Mouse (Mus musculus): ENCODE results near the gene Ablim1. TPM values are rescaled to one million over a fixed set of nuclear protein-coding genes. Genes with fewer than 3 reads are reported as not detected.
A peak's percentile ranks its signal among the peaks of the same experiment; 100 is the strongest.

The Ablim1 gene
- polyA plus RNA-seq, 1 experiment from 2014 or later, result 116 TPM

DNA sequence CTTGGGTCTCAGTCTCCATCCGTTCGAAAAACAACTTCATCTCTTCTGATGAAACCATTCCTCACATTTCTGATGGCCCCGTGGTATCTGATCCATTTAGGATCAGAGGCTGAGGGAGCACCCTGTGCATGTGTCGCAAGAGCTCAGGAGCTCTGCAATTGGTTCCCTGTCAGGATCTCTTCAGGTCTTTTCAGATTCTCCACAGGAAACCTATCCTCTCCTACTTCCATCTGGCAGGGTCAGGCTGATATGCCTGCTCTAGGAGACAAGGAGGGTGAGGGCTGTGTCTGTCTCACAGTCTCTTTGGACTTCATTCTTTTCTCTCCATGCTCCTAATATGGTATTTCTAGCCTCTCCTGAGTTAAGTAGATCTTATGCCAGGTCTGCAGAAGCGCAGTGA lies 43.1 kb upstream of the Ablim1 start:
- WGBS, result 89% methylated on average over 5 of the region's 5 CpGs
- Histone ChIP-seq H3K4me1 (peaks cover 38% of the 10 kb centered on the region), H3K36me3 (no peaks in the 10 kb centered on the region), H3K27ac (no peak overlapping the region), H3K4me3 (no peak overlapping the region), H3K27me3 (no peaks in the 10 kb centered on the region), H3K9me3 (no peaks in the 10 kb centered on the region), H3K9ac (no peak overlapping the region), H3K4me2 (no peak overlapping the region)
- no peak for ATAC-seq (ENCODE audit: insufficient number of reproducible peaks, low FRiP score, low TSS enrichment, low read depth)

- 79% methylated on average over 6 of the region's 6 CpGs for WGBS
- Histone ChIP-seq H3K4me1 (peaks cover 37% of the 10 kb centered on the region), H3K4me2 (no peak overlapping the region), H3K9me3 (no peaks in the 10 kb centered on the region), H3K4me3 (no peak overlapping the region), H3K9ac (no peak overlapping the region), H3K27me3 (no peaks in the 10 kb centered on the region), H3K36me3 (no peaks in the 10 kb centered on the region), H3K27ac (no peak overlapping the region)
- ATAC-seq (ENCODE audit: insufficient number of reproducible peaks, low FRiP score, low TSS enrichment, low read depth), result no peak
These were observed 42.5 kb upstream of the Ablim1 start for GRCm38 (mm10) chr19:57357244-57357643.

DNA sequence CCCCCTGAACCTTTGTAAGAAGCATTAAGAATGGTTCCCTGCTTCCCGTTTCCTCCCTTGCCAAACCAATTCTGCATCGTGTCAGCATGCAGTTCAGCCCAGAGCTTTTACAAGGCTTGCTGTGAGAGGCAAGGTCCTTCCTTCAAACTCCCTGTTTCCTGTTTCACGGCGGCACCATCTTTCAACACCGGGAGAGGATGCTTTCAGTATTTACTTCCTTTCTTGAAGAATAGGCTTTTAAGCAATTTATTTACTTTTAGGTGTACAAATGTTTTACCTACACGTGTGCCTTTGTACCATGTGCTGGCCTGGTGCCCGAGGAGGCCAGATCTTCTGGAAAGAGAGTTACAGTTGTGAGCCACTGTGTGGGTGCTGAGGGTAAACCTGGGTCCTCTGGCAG lies 41.6 kb upstream of the Ablim1 start:
- no peak overlapping the region for H3K4me3 ChIP-seq
- ATAC-seq (ENCODE audit: insufficient number of reproducible peaks, low FRiP score, low TSS enrichment, low read depth), result no peak

GRCm38 (mm10) chr19:57355451-57356251 lies 40.9 kb upstream of the Ablim1 start:
- 41% methylated on average over 16 of the region's 16 CpGs for WGBS
- Histone ChIP-seq H3K36me3 (no peaks in the 10 kb centered on the region), H3K27ac (peak overlapping the region; percentile 54), H3K9me3 (no peaks in the 10 kb centered on the region), H3K4me2 (no peak overlapping the region), H3K9ac (no peak overlapping the region), H3K4me3 (no peak overlapping the region), H3K4me1 (peaks cover 37% of the 10 kb centered on the region), H3K27me3 (no peaks in the 10 kb centered on the region)
- ATAC-seq (ENCODE audit: insufficient number of reproducible peaks, low FRiP score, low TSS enrichment, low read depth), result no peak

More for the DNA sequence above, 41.6 kb upstream of the Ablim1 start:
- H3K4me2 ChIP-seq, result no peak overlapping the region
- no peaks in the 10 kb centered on the region for H3K9me3 ChIP-seq
- H3K27ac ChIP-seq, result peak overlapping the region; percentile 54
- H3K27me3 ChIP-seq, result no peaks in the 10 kb centered on the region
- whole genome bisulfite sequencing, result 48% methylated on average over 7 of the region's 7 CpGs
- no peak overlapping the region for H3K9ac ChIP-seq
- peaks cover 37% of the 10 kb centered on the region for H3K4me1 ChIP-seq
- H3K36me3 ChIP-seq, result no peaks in the 10 kb centered on the region

- no peak for ATAC-seq (ENCODE audit: insufficient number of reproducible peaks, low FRiP score, low TSS enrichment, low read depth)
- 60% methylated on average over 6 of the region's 6 CpGs for WGBS
- Histone ChIP-seq H3K4me1 (peaks cover 33% of the 10 kb centered on the region), H3K4me3 (no peak overlapping the region), H3K36me3 (no peaks in the 10 kb centered on the region), H3K27ac (peak overlapping the region; percentile 57; the same call in 1 of the 2 replicates), H3K27me3 (no peaks in the 10 kb centered on the region), H3K4me2 (no peak overlapping the region), H3K9ac (no peak overlapping the region), H3K9me3 (no peaks in the 10 kb centered on the region)
These were observed 40.0 kb upstream of the Ablim1 start for GRCm38 (mm10) chr19:57354715-57355114.

DNA sequence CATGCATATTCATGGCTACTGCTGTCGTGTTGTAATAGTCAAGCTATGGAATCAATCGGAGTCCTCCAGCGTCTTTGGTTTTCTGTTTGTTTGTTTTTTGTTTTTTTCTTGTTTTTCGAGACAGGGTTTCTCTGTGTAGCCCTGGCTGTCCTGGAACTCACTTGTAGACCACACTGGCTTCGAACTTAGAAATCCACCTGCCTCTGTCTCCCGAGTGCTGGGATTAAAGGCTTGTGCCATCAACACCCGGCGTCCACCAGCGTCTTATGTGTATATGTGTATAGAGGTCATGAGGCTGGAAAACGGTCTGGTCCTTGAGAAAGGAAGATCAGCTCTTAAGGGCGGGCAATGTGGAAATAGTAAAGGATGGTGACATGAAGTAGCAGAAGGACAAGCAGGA lies 39.3 kb upstream of the Ablim1 start:
- H3K4me1 ChIP-seq, result peaks cover 30% of the 10 kb centered on the region
- no peaks in the 10 kb centered on the region for H3K36me3 ChIP-seq
- 93% methylated on average over 11 of the region's 11 CpGs for WGBS
- H3K4me2 ChIP-seq, result no peak overlapping the region
- no peak overlapping the region for H3K27ac ChIP-seq
- no peak for ATAC-seq (ENCODE audit: insufficient number of reproducible peaks, low FRiP score, low TSS enrichment, low read depth)
- no peaks in the 10 kb centered on the region for H3K9me3 ChIP-seq
- H3K4me3 ChIP-seq, result no peak overlapping the region
- H3K27me3 ChIP-seq, result no peaks in the 10 kb centered on the region
- H3K9ac ChIP-seq, result no peak overlapping the region

GRCm38 (mm10) chr19:57353228-57353627 lies 38.5 kb upstream of the Ablim1 start:
- ATAC-seq (ENCODE audit: insufficient number of reproducible peaks, low FRiP score, low TSS enrichment, low read depth), result no peak
- H3K36me3 ChIP-seq, result no peaks in the 10 kb centered on the region
- H3K27me3 ChIP-seq, result no peaks in the 10 kb centered on the region
- H3K27ac ChIP-seq, result peak overlapping the region; percentile 54
- 90% methylated on average over 10 of the region's 10 CpGs for WGBS
- H3K4me3 ChIP-seq, result no peak overlapping the region
- H3K4me1 ChIP-seq, result peaks cover 25% of the 10 kb centered on the region
- H3K9me3 ChIP-seq, result no peaks in the 10 kb centered on the region
- H3K9ac ChIP-seq, result no peak overlapping the region
- H3K4me2 ChIP-seq, result no peak overlapping the region

GRCm38 (mm10) chr19:57352337-57352935 lies 37.7 kb upstream of the Ablim1 start:
- no peak overlapping the region for H3K9ac ChIP-seq
- no peak overlapping the region for H3K4me3 ChIP-seq
- H3K36me3 ChIP-seq, result no peaks in the 10 kb centered on the region
- H3K9me3 ChIP-seq, result no peaks in the 10 kb centered on the region
- peak overlapping the region; percentile 54 for H3K27ac ChIP-seq
- H3K27me3 ChIP-seq, result no peaks in the 10 kb centered on the region
- WGBS, result 47% methylated on average over 12 of the region's 12 CpGs
- 0 out of 2 replicates have a peak, but pooled peaks have one; percentile 22 for ATAC-seq (ENCODE audit: insufficient number of reproducible peaks, low FRiP score, low TSS enrichment, low read depth)
- peaks cover 24% of the 10 kb centered on the region for H3K4me1 ChIP-seq
- H3K4me2 ChIP-seq, result no peak overlapping the region

GRCm38 (mm10) chr19:57349096-57349495 lies 34.4 kb upstream of the Ablim1 start:
- no peak overlapping the region for H3K4me3 ChIP-seq
- peaks cover 8% of the 10 kb centered on the region for H3K4me1 ChIP-seq
- H3K27me3 ChIP-seq, result no peaks in the 10 kb centered on the region
- no peaks in the 10 kb centered on the region for H3K36me3 ChIP-seq
- H3K9ac ChIP-seq, result no peak overlapping the region
- no peak for ATAC-seq (ENCODE audit: insufficient number of reproducible peaks, low FRiP score, low TSS enrichment, low read depth)
- H3K9me3 ChIP-seq, result no peaks in the 10 kb centered on the region
- no peak overlapping the region for H3K27ac ChIP-seq
- no peak overlapping the region for H3K4me2 ChIP-seq

GRCm38 (mm10) chr19:57344678-57345077 lies 30.0 kb upstream of the Ablim1 start:
- Histone ChIP-seq H3K4me3 (no peak overlapping the region), H3K9ac (no peak overlapping the region), H3K4me1 (no peaks in the 10 kb centered on the region), H3K27ac (no peak overlapping the region), H3K4me2 (no peak overlapping the region), H3K9me3 (no peaks in the 10 kb centered on the region), H3K27me3 (no peaks in the 10 kb centered on the region), H3K36me3 (no peaks in the 10 kb centered on the region)
- no peak for ATAC-seq (ENCODE audit: insufficient number of reproducible peaks, low FRiP score, low TSS enrichment, low read depth)
- 74% methylated on average over 1 of the region's 1 CpGs for WGBS

GRCm38 (mm10) chr19:57343860-57344259 lies 29.1 kb upstream of the Ablim1 start:
- H3K36me3 ChIP-seq, result no peaks in the 10 kb centered on the region
- H3K27ac ChIP-seq, result no peak overlapping the region
- H3K4me3 ChIP-seq, result no peak overlapping the region
- WGBS, result 80% methylated on average over 5 of the region's 5 CpGs
- H3K4me2 ChIP-seq, result no peak overlapping the region
- no peaks in the 10 kb centered on the region for H3K27me3 ChIP-seq
- no peak for ATAC-seq (ENCODE audit: insufficient number of reproducible peaks, low FRiP score, low TSS enrichment, low read depth)
- H3K9ac ChIP-seq, result no peak overlapping the region
- no peaks in the 10 kb centered on the region for H3K4me1 ChIP-seq
- no peaks in the 10 kb centered on the region for H3K9me3 ChIP-seq

DNA sequence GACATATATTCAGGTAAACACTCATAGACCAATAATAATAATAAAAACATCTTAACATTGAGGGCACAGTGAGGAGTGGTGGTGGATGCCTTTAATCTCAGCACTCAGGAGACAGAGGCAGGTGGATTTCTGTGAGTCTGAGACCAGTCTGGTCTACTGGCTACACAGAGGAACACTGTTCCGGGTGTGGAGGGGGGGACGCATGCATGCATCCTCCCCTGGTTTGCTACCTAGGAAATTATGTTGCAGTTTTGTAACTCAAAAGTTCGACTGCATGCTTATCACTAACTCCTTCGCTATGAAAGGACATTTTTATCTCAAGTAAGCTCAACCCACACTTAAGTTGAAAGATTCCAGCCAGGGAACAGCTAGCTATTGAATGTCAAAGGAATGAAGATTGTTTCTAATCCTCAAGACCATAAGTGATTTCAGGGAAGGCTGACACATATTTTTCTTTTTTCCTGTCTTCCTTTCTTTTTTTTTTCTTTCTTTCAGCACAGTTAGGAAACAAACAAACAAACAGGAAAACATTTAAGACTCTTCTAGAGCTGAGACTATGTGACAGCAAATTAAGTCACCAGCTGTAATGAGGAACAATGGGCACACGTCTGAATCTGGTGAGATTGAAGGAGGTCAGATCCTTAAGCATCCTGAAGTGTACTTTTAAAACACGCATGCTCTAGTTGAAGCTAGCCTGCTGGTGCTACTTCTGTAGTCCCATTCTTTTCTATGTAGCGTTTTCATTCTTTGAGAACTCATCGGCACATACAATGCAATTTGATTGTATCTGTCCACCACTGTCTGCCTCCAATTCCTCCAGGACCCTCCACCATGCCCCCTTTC lies 26.4 kb upstream of the Ablim1 start:
- H3K27ac ChIP-seq, result no peak overlapping the region
- ATAC-seq (ENCODE audit: insufficient number of reproducible peaks, low FRiP score, low TSS enrichment, low read depth), result no peak
- H3K4me3 ChIP-seq, result no peak overlapping the region
- H3K4me2 ChIP-seq, result no peak overlapping the region
- no peaks in the 10 kb centered on the region for H3K4me1 ChIP-seq
- no peaks in the 10 kb centered on the region for H3K9me3 ChIP-seq
- H3K27me3 ChIP-seq, result no peaks in the 10 kb centered on the region
- no peaks in the 10 kb centered on the region for H3K36me3 ChIP-seq
- 77% methylated on average over 8 of the region's 8 CpGs for WGBS
- no peak overlapping the region for H3K9ac ChIP-seq
